Mouse (Mus musculus) ZHBTc4 (cell line): ENCODE results near the gene Mb21d2.

Experiments
- DNase-seq: peaks from one replicate; pipeline ENCODE4 v3.0.0-alpha.2; 2011; ENCODE audit warnings: low read depth, low spot score

Gene Mb21d2

DNA sequence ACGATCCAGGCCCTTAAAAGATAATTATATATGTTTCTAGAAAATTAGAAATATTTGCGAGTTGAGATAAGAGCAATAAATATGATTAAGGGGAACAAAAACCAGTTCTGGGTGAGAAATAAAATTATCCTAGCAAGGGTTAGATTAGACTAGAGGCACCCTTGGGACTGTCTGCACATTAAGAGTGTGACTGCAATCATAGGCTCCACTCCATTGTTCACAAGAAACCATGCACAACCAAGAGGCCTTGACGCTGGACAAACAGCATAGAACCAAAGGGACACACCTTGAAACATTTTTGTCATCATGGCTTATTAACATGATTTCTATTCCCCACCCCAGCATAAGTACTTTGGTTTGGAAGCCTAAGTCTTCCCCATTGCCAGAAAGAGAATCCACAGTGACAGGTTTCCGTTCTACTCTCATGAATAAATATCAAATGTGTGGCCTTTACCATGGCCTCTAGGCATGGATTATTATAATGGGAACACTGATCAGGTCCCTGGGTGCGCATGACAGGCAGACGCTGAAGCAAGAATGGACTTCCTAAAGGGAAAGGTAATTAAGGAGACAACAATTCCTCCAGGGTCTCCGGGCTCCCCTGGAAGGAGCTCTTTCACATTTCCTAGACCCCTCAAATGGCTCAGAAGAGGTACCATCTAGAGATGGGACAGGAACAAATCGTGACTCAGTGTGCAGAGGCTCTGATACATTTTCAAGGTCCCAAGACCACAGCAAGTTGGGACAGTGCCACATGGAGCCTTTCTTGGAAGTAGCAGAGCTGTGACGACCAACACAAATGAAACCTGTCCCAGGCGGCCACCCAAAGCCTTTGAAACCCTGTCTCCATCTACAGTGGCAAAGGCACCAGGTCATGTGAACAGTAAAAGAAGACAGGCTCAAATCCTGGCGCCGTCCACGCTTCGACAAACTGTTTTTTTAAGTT is 26.6 kb downstream of the Mb21d2 start:
- no peak for DNase-seq

DNA sequence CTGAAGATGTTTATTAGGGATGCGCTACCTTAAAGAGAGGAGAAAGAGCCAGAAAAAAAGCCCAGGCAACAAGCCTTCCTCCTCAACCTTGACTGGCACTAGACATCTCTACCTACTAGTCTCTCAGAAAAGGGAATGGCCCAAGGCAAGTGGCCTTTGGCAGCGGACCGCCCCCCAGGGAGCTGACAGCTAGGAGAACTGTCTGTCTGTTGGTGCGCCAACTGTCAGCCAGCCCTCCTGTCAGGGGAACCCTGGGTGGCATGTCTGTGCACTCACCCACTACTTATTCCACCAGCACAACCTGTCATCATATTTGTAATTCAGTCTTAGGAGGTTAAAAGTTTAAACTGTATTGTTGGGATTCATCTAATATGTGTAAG is 30.3 kb downstream of the Mb21d2 start:
- DNase-seq: no peak

DNA sequence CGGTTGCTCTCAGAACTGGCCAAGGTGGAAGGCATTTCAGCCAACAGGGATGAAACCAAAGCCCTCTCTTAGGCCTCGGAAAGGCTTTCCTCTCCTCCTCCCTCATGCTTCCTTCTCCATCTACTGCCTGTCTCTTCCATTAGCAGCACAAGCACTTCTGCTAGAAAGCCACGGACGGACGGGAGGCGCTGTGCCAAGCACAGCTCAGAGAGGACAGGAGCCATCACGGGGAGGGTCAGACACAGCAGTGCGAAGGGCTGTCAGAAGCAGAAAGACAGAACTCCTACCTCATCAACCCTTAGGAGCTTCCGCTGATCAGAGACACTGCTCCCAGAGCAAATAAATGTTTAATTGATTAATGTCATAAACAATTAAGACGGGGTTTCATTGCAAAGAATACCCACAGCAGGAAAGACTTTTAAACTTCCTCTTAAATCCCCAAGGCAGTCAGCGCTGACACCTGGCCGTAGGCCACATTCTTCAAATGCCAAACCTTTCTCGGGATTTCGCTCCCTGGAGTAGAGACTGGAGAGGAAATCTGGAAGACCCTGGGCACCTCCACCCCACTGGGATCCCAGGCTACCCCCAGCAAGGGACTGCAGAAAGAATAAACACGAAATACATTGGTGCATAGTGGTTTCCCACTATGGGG is 30.8 kb downstream of the Mb21d2 start:
- peak; percentile 55 for DNase-seq

DNA sequence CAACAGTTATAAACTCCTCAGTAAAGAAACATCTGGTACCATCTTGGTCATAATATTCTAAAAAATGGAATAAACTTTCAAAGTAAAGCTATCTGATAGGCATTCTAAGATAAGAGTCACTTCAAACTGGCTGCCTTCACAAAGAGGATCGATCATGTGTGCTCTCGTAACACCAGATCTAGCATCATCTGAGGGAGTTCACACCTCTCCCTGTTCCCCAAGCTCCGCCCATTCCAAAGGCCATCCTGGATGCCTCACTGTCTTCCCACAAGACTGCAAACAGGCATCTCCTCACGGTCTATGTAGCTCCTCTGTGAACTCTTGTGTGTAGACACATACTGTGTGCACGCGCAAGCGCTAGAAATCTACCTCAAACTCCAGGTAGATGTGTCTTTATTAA is 32.9 kb downstream of the Mb21d2 start:
- DNase-seq: no peak

DNA sequence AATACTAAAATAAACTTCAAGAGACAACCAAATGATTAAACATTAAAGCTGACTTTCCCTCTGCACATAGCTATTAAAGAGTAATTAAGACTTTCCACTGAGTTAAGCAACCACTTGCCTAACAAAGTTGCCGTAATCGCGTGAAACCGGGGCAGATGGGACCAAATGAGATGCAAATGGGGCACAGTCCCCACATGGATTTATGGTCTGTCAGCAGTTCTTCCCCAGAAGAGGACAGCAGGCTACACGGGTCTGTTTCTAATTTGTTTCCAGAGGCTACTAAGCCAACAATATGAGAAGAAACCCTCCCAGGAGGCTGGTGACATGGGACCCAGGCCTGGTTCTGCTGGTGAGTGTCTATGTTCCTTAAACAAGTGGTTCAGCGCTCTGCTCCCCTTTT is 34.6 kb downstream of the Mb21d2 start:
- no peak for DNase-seq

- DNase-seq: no peak
These were observed 36.2 kb downstream of the Mb21d2 start for GRCm38 (mm10) chr16:28893266-28893665.

- DNase-seq: no peak
These were observed 43.2 kb downstream of the Mb21d2 start for GRCm38 (mm10) chr16:28886201-28886745.

DNA sequence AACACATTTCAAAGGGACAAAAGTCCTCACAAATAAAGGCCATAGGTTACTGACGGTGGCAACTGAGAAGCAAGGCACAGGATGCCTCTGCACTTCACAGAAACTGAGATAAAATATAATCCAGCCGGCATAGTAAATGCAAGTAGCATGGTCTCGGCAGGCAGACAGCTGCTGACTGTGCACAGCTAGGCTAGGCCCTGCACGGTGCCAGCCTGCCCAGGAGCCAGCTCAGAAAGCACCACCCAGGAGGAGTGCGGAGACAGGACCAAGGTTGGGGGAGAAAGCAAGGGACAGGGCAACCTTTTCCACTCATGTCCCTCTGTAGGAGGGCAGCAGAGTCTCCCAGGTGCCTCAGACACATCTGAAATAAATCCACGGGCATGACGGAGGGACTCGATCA is 44.0 kb downstream of the Mb21d2 start:
- DNase-seq: no peak

DNA sequence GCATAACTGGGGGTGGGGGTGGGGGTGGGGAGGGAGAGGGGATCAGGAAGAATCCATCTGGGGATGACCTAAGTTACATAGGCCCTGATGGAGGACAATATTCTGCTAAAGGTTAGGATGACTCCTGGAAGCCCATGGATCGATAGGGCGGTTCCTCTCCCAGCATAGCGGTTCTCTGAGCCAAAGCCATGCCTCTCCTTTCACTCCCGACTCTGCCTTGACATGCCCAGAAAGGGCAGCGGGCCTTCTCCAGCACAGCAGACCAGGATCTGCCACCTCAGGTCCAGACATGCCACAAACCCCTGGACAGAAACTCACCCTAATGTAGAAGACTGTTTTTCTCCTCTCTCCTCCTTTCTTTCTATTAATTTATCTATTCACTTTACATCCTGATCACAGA is 44.8 kb downstream of the Mb21d2 start:
- no peak for DNase-seq

GRCm38 (mm10) chr16:28883649-28884048 is 45.8 kb downstream of the Mb21d2 start:
- no peak for DNase-seq

GRCm38 (mm10) chr16:28882687-28883428 is 46.6 kb downstream of the Mb21d2 start:
- no peak for DNase-seq

DNA sequence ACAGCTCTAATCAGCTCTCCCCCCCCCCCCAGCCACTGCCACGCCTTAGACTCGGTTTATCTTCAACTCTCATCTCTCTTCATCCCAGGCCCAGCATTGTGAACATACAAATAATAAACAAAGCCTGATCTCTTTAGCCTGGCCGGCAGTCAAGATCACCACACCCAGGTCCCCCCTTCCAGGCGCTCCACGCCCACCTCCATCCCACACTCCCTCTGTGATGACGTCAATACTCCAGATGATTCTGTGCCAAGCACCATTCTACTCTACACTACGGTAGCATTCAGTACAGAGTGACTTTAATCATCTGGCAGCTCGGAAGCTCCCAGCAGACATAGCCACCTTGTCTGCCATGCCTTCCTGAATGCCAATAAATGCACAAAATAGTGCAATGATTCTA is 47.7 kb downstream of the Mb21d2 start:
- no peak for DNase-seq

DNA sequence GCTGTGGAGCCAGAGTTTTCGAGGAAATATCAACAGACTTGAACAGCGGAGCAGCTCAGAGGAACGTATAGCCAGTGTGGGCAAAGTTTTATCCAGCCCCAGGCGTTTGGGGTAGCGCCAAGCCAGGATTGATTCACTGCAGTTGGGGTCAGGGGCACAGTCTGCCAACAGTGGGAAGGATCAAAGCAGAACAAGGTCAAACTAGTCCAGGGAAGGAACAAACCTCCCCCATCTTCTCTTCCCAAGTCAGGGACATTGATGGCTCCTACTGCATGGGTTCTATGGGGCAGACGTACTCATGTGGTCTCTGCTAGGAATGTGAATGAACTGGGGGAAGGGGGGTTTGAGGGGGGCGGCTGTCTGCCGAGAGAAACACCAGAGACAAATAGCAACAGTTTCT is 48.7 kb downstream of the Mb21d2 start:
- no peak for DNase-seq

- DNase-seq: no peak
These were observed 49.2 kb downstream of the Mb21d2 start for GRCm38 (mm10) chr16:28880307-28880681.

DNA sequence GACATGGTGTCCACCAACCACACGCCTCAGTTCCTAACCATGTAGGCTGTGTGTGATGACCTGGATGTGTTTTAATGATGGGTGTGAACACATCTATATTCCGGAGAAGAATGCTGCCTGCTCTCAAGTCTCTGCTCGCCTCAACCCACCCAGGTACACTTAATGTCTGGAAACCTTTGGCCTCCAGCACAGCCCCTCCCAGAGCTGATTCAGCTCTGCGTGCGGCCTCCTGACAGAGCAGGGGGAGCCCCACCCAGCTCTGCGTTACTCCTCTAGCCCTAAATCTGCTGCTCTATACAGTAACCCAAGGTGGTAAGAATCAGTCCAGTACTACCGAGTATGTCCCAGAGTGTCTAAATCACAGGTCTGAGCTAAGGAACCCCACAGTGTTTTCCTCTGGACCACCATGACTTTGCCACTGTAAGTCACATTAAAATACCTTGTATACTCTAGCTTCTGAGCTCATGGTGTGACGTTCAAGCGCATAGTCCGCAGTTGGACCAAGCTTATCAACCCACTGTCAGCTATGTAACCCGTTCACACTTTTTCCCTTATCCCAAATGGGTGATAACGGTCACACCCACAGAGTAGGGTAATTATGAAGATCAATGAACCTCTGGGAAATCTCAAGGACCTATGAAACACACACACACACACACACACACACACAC is 49.7 kb downstream of the Mb21d2 start:
- no peak for DNase-seq

DNA sequence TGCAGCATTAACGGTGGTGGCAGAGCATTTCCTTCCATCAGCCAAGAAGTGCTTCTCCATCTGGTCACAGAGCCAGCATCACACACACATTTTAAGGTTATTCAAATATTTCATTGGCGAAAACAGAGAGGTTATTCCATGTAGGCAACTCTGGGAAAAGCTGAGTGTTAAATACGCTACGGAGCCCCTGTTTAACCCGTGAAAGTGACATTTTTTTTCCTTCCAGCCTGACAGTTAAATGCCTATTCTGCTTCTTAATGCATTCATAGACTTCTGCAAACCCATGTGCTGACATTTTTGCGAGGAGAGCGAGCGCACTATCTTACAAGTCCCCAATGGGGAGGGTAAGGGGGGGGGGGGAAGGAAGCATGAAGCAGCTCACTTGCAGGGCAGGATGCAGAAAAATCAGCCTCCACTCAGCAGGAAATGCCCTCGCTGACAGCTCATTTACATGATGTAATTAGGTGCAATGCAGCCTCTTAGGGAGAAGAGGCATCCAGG is 52.3 kb downstream of the Mb21d2 start:
- no peak for DNase-seq

DNA sequence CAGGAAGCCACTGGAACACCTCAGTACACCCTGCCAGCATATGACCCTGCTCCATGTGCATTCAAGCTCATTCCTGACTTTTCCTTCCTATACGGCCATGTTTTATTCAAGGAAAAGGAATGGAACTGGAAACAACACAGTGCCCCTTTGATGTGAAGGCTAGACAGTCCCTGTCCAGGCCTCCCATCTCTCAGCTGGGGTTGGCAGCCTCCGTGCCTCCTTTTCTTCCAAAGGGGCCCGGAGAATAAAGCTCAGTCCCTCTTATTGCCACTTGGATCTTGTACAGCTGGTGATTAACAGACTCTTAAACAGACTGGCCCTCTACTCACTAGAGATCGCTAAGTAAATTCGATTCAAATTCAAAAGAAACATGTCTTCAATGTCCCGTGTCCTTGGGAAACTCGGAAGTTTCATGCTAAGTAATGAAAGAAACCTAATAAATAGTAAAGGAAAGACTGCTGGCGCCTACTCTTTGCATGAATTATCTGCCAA is 56.0 kb downstream of the Mb21d2 start:
- no peak for DNase-seq

DNA sequence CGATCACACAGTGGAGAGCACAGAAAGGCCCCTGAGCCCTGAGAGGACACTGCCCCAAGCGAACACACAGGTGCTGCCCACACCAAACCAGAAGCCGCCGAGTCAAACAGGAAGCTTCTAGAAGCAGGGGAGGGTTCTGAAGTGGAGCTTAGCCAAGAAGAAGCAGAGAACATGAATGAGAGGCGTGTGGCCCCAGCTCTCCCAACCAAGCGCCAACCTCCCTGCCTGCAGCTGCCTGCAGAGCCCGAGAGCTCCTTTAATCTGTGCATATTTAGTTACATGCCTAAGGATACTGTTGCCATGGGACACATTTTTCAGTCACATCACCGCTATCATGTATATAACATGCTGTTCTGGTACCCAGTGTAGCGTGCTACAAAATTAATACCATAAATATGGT is 58.6 kb downstream of the Mb21d2 start:
- DNase-seq: no peak

DNA sequence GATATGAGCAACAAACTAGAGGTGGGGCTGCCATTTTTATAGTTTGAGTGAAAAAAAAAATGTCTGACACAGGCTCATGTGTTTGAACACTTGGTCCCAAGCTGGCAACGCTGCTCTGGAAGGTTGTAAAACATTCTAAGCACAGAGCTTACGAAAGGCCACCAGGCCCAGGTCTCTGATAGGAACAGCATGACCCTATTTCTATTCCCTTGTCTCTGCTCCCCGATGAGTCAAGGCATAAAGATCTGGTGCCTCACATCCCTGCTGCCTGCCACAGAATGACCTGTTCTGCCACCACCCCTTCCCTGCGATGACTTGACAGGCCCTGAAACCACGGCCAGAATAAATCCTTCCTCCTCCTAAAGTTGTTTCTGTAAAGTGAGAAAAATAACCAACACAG is 59.0 kb downstream of the Mb21d2 start:
- no peak for DNase-seq

GRCm38 (mm10) chr16:28868864-28869263 is 60.6 kb downstream of the Mb21d2 start:
- no peak for DNase-seq

DNA sequence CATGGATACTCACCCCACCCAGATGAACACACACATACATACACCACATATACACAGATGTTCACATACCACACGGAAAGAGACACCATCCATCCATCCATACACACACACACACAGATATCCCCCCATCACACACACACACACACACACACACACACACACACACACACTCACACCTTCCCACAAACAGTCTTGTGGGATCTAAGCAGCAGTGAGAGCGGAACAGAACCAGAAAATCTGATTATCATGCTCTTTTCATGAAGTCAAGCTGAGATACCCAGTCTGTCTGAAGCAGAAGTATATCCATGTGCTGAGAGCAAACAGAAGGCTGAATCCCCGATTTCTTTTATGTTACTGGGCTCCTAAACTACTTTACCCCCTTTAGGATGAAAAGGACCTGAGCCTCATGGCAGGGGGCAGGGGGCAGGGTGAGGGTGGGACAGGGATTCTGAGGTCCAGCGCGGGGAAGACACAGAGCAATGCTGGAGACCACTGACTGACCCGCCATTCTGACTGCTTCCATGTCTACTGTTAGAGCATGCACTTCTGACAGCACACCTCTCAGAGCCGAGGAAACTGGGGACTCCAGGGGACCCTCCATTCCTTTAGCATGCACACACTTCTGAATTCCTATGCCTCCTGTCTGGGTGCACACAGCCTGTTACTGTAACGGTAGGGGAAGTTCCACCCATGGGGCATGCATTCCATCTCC is 62.7 kb downstream of the Mb21d2 start:
- no peak for DNase-seq
